Comparison of ENCODE assay signal across 30 mouse cellular contexts in genomic region chr2:150690216-150690615, GRCm38 (mm10). TPM values are rescaled to one million over a fixed set of nuclear protein-coding genes. Genes with fewer than 3 reads are reported as not detected.
"Had no signal": no experiment of that assay in that cellular context is flagged by ENCODE, and none has a peak within 500 bp of the region (broad histone marks: within the 10 kb centered on the region; RNA-seq: fewer than 3 reads in every experiment).

No protein-coding gene starts in this region.

- DNase-seq: gastrocnemius, adult 2 months; gastrocnemius, postnatal 10 days; gastrocnemius, postnatal 25 days; heart, adult 2 months; heart, postnatal 10 days; heart, postnatal 4 days; kidney, adult 18-20 months; kidney, adult 8-10 months; kidney, postnatal 10 days; kidney, postnatal 25 days; kidney, postnatal 4 days; layer of hippocampus, postnatal 36 days; left cerebral cortex, postnatal 4 days had no signal

- H3K4me2 ChIP-seq: heart, embryonic 11.5 days; hindbrain, embryonic 12.5 days; hindbrain, embryonic 14.5 days; limb, embryonic 13.5 days; limb, embryonic 15.5 days; liver, embryonic 12.5 days had no signal

- H3K9ac ChIP-seq: hindbrain, embryonic 12.5 days; hindbrain, embryonic 14.5 days; limb, embryonic 13.5 days; limb, embryonic 15.5 days; liver, embryonic 12.5 days had no signal

- H3K9me3 ChIP-seq: hindbrain, embryonic 10.5 days; hindbrain, embryonic 12.5 days; limb, embryonic 13.5 days; limb, embryonic 15.5 days; liver, embryonic 12.5 days had no signal

- H3K27ac ChIP-seq: gastrocnemius, adult 2 months; heart, adult 2 months; hindbrain, embryonic 10.5 days; hindbrain, embryonic 12.5 days; hindbrain, embryonic 14.5 days; layer of hippocampus, adult 2 months; limb, embryonic 13.5 days; limb, embryonic 15.5 days; liver, embryonic 12.5 days had no signal

- H3K36me3 ChIP-seq: hindbrain, embryonic 10.5 days; hindbrain, embryonic 12.5 days; limb, embryonic 13.5 days; limb, embryonic 15.5 days; liver, embryonic 12.5 days had no signal

- H3K4me1 ChIP-seq: liver, embryonic 12.5 days had no signal

- ATAC-seq: hindbrain, embryonic 16.5 days; inflammation-experienced regulatory T-cells, adult 6 months; intestine, postnatal 0 days; liver, embryonic 12.5 days had no signal

- H3K4me3 ChIP-seq: gastrocnemius, adult 2 months; heart, adult 2 months; hindbrain, embryonic 10.5 days; hindbrain, embryonic 12.5 days; layer of hippocampus, adult 2 months; limb, embryonic 13.5 days; limb, embryonic 15.5 days; liver, embryonic 12.5 days had no signal

RNA-seq across cellular contexts. Expression of gene Vsx1, which starts 1.1 kb away (rescaled TPM):
- polyA plus RNA-seq: heart, adult 2 months; heart, embryonic 11.5 days; heart, embryonic 14.5 days; heart, embryonic 16.5 days; inflammation-experienced regulatory T-cells, adult 6 months; intestine, postnatal 0 days; kidney, embryonic 14.5 days; kidney, embryonic 16.5 days; limb, embryonic 11.5 days; limb, embryonic 15.5 days; liver, adult 2 months; liver, embryonic 12.5 days had no signal
